Mouse (Mus musculus) cerebellum, postnatal 10 days (tissue): ENCODE data around the gene Nudt14.
A peak's percentile ranks its signal among the peaks of the same experiment; 100 is the strongest.

Experiments used
- DNase-seq, 2 experiments: peaks; one replicate each; pipeline ENCODE4 v3.0.0; 2021; ENCODE audit warnings: mixed read lengths in 2 of 2

Nudt14 gene

DNA sequence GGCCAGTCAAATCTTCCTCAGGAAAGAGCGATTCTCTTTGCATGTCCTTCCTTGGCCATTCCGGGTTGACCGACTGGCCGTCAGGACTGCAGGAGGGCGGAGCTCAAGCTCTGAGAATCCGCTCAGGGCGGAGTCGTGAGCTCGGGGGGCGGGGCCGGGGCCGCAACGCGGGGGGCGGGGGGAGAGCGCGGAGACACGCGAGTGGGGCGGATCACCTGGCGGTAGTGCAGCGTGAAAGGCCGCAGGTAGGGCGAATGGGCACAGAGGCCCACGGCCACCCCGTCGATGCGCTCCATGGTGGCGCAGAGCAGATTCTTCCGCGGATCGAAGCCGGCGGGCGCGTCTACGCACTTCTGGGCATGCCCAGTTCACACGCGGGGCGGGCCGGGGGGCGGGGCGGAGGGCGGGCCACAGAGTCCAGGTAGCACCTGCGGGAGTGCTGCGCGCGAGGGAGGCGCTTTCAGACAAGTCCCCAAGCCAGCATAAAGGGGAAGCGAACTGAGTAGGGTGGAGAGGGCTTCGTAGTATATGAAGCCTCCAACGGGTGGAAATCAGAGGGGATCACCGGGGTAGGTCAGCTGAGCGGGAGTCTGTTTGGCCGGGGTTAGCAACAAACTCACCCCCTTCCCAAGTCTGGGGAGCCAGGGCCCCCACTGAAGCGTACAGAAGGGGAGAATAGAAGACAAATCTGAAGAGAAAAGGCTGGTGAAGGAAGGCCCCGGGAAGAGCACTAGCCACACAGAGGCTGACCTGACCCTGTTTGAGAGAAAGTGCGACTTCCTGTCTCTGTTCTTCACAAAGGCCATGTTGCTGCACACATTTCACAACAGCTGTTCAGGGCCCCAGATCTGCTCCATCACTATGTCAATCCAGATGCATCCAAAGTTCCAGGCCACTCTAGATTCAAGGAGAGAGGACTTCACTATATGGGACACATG, at the start of gene Nudt14:
Gene Nudt14, minus strand, starts transcription at position 349 of the 938 bp plus-strand sequence.
- DNase-seq = peak; percentile 86

DNA sequence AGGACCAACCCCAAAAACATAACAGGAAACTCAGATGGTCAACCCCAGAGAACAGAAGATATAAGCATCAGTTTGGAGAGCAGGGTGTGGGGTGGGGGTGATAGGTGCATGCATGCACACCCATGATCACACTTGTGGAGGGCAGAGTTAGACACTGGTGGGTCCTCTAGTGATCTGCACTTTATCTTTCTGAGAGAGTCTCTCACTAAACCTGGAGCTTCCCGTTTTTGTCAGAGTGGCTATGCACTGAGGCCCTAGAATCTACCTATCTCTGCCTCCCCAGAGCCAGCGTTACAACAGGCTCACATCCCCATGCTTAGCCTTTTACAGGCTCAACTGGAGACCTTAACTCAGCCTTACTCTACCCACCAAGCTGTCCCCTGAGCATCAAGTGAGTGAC, 49.5 kb upstream of the Nudt14 start:
- DNase-seq = no peak

DNA sequence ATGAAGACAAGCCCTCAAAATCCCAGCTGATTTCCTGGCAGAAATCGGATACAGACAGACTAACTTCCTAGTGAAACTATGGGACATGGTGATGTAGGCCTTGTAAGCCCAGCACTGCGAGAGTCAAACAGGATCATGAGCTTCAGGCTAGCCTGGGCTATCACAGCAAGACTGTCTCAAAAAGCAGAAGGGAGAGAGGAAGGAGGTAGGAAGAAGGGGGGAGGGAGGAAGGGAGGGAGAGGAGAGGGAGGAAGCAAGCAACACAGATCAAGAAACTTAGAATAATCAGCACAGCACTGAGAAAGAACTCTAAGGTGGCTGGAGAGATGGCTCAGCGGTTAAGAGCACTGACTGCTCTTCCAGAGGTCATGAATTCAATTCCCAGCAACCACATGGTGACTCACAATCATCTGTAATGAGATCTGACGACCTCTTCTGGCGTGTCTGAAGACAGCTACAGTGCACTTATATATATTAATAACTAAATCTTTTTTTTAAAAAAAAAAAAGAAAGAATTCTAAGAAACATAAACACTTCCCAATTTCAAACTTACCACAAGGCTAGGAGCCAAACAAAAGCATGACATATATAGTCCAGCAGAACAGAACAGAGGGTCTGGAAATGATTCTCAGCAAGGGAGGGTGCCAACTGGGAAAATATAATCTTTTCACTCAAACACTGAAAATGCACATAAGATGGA, 48.9 kb upstream of the Nudt14 start:
- no peak for DNase-seq

DNA sequence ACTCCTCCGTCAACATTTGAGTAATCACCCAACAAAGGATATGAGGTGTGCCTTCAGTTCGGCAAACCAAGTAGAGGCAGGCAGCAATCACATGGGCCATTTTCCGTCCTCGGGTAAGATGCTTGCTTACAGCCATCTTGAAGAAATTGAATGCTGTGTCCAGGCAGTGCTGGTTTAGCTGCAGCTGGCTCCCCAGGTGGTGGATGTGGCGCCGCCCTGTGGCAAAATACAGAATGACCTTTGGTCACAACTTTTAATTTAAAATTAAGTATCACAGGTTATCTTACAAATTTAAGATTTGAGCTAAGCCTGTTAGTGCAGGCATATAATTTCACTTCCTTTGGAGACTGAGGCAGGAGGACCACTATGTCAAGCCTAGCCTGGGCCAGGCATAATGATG, 46.0 kb upstream of the Nudt14 start:
- DNase-seq = peak; percentile 34 to 49

DNA sequence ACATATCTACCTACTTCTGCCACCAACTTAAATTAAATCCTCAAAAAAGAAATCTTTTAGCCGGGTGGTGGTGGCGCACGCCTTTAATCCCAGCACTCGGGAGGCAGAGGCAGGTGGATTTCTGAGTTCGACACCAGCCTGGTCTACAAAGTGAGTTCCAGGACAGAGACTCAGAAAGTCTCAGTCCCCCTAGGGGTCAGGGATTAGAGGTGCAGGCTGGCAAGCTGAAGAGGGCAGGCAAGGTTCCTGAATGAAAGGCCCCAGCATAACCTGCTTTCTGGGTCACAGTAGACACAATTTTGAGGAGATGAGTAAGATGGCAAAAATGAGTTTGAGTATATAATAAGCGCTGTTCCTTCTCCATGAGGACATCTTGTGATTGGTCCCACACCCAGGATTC, 43.4 kb upstream of the Nudt14 start:
- DNase-seq = peak in 1 of 2 experiments; percentile 38

DNA sequence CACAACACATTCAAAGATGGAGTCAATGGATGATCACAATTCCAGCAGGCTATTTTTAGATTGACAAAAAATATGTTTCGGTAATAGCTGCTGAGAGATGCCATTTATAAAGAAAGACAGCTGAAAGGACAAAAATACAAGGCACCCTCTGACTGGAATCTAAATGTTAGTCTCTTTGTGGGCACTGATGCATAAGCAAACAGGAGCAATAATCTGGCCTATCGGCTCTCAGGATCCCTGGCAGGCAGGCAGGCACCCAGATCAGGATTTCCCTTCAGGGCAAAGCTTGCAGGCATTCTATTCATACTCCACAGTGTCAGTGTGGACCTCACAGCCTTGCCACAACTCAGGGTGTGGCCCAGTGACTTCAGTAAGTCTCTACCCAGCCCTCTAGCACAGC, 40.1 kb upstream of the Nudt14 start:
- no peak for DNase-seq

DNA sequence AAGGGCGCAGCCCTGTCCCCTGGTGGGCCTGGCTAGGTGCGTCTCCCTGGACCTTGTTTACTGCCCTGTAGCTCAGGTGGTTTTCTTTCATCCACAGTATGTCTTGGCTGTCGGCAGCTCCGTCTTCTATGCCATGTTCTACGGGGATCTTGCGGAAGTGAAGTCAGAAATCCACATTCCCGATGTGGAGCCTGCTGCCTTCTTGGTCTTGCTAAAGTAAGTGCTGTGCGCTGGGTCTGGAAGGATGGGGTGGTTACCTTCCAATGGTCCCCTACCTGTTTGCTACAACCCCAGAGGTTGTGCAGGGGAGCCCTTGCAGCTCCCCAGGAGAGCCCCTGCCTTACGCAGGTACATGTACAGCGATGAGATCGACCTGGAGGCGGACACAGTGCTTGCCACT, 35.2 kb upstream of the Nudt14 start:
- DNase-seq = no peak

DNA sequence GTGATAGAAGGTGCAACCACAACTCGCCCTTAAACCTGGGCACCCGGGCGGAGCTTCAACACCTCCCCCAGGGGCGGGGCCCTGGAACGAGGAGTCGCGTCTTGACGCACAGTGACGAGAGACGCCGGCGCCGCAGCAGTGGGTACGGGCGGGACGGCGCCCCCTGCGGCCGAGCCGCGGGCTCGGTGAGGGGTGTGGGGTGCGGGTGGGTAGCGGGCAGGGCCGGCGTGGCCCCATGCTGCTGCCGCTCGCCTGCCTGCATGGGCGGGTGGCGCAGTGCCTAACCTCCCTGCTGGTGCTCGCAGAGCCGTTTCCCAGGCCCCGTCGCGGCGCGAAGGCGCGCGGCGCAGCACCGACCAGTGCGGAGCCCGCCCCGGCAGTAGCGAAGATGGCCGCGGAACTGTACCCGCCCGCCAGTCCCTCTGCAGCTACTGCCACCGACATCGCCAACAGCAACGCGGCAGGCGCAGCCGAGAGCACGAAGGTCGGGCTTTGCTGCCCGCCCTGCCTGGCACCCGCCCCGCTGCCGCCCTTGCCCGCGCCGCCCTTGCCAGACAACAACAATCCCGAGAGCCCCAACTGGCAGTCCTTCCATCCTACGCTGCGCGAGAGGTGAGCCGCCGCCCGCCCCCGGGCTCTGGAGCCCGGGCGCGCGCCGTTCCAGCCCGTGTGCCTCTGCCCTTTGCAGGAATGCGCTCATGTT, 34.6 kb upstream of the Nudt14 start, which contains the start of gene Btbd6:
Gene Btbd6, plus strand, starts transcription at position 112 of the 703 bp plus-strand sequence.
- peak; percentile 95 to 96 for DNase-seq

DNA sequence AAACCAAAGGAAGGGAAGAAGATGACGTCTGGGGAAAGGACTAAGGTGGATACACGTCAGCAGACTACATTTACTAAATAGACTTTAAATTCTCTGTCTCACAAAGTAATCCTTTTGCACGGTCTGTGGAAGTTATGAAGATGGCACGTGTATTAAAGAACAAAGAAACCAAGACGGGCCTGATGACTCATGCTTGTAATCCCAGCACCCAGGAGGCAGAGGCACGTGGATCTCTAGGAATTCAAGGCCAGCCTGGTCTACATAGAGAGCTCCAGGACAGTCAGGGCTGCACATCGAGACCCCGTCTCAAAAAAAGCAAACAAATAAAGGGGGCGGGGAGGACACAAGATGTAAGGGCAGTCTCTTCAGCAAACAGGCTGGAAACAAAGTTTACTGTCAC, 32.8 kb upstream of the Nudt14 start:
- no peak for DNase-seq

DNA sequence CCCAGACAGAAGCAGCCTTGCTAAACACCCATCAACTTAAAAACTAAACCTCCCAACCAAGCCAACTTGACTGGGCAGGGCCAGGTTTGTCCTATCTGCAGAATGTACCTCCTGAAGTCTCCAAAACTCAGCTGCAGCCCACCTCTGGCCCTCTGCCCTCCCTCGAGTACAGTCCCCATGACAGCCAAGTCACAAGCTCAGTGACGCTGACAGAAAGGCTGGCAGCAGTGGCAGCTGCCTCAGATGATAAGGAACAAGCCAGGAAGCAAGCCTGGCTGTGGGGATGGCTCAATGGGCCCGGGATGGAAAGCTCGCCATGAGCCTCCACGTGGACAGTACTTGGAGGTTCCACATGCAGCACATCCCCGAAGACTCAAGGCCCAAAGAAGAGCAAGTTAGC, 27.7 kb upstream of the Nudt14 start:
- no peak for DNase-seq

DNA sequence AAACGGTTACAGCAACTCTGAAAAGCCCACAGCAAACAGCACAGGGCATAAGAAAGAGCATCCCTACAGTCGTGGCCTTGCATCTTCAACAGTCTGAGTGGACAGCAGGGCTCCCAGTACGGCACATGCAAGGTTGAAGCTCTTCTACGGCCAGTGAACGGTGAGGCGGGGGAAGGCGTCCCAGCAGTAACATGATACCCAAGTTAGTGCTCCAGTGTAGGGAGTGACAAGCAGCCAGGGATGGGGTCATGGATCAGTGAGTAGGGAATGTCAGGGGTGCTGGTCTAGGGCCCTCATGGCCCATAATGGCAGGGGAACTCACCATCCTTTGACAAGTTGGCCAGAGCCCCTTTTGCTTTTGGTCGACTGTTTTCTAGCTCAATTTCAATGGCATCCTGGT, 27.0 kb upstream of the Nudt14 start:
- DNase-seq = no peak

DNA sequence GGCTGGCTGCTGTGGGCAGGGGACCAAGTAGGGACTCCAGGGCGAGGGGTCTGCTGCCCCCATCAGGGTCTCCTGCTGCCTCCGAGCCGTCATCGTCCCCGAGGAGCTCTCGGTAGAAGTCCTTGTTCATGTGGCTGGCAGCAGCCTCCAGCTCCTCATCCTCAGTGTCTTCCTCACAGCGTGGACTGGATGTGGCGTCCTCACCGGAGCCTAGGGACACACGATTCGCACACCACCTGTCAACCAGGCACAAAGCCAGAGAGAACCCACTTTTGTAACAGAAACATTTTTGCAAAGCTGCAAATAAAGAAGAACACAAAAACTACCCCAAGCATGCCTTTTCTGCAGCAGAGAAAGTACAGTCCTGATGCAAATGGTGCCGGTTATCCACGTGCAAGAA, 23.9 kb upstream of the Nudt14 start:
- peak in 1 of 2 experiments; percentile 33 for DNase-seq

DNA sequence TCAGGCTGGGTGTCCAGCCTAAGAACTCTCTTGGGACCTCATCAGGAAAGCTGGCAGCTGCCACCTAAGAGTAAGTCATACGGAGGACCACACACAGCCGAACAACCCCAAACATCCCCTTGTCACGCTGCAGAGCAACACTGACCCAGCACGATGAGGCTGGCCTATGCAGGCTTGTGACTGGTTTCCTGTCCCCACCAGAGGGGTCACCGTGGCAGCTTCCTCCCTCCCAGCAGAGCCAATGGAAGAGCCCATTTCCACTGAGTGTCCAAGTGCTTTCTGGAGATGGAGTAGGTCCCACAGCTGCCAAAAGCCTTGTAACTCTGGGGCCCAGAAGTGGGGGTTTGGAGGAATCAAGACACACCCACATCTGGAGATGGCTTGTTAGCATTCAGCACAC, 19.9 kb upstream of the Nudt14 start:
- DNase-seq = no peak

DNA sequence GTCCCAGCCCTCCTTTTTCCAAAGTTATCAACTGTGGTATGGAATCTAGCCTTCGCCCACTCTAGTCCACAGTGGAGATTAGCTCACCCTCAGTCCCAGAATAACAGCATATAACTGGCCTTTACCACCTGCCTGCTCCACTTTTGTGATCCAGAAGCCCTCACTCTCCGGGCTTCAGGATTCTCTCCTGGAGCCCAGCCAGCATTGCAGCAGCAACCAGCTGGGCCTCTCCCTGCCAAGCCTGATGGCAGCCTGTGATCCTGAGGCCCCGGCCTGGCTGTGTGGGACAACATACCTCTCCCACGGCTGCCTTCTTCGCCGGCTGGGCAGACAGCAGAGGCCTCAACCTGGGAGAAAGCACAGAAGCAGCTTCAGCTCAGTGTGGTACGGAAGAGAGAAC, 19.5 kb upstream of the Nudt14 start:
- DNase-seq = peak; percentile 66 to 75

DNA sequence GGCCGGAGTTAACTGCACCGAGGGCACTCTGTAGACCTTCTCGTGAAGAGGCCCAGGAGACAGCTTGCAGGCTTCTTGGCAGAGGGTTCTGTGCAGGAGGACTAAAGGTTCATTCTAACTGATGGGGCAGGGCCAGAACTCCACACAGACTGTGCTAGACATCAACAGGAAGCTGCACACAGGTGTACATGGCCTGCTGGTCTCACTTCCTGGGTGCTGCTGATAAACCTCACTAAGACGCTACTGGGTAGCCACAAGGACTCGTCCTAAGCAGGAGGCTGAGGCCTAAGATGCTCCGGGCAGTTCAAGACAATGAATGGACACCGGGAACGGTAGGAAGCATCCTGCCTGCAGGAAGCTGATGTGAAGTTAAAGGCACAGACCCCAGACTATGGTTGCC, 17.5 kb upstream of the Nudt14 start:
- no peak for DNase-seq

DNA sequence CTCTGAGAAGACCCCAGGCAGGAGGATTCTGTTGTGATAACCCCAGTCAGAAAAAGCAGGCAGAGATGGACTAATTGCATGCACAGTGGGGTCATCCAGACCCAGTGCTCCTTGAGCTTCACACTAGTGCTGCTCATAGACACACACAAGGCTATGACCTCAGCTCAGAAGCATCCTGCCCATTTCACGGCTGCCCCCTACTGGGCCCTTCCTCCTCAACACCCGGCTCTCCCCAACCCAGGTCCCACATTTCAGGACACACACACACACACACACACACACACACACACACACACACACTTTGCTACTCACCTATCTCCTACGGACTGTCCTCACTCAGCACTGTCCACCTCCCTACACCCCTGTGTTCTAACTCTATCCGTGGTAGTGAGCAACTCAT, 16.4 kb upstream of the Nudt14 start:
- DNase-seq = peak; percentile 68 to 70

DNA sequence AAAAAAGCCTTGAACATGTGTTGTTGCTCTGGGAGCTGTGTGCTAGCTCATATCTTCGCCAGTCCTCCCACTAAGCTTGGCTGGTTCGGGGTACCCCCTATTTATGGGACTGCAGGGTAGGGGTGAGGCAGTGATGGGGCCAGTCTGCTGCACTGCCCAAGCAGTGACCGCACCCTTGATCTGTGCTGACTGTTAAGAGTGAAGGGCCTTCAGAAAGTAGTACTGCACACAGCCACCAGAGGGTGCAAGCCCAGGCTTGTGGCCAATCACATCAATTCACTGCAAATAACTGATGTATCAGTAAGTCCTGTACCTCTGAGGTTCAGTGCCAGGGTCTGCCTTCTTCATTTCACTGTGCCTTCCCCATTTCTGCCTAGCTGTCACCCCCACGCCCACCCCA, 13.9 kb upstream of the Nudt14 start:
- peak; percentile 90 to 93 for DNase-seq

DNA sequence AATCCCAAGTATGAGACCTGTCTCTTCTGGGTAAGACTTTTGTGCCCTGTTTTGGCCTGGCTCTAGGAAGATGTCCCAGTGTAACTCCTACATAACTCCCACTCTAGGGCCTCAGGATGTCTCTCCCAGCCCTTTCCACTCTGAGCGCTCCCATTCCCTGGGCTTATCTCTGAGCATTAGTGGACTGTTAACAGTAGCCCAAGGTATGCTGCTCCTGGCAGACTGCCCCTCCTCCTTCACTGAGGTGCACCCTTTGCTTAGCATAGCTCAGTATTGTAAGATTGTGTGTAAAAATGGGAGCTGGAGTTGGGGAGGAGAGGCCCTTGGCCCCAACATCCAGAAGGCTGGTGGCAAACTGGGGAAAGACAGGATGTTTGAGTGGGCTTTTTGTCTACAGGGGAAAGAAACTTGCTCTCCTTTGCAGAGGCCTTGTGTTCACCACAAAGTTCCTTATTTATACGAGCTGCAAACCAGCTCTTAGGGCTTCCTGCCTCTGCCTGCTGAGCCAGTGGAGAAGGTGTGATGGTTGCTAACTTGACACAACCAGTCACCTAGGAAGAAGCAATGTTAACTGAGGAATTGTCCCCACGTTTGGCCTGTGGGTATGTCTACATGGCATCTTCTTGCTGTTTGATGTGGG, 11.1 kb upstream of the Nudt14 start:
- no peak for DNase-seq

DNA sequence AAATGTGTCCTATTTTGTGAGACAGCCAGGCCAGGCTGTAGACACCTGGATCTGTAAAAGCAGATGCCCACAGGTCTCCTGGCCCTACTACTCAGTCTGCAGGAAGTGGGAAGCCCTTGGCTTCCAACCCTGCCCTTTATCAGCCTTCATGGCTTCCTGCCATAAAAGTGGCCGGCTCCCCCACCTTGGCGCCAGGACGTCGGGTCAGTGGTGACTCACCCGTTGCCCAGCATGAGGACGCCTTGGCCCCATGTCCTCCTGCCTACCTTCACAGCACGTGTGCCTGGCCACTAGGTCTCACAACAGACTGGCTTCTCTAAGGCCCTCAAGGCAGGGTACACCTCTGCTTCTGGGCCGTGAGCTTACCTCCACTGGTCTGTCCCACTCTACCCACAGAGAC, 10.5 kb upstream of the Nudt14 start:
- DNase-seq = peak in 1 of 2 experiments; percentile 44

DNA sequence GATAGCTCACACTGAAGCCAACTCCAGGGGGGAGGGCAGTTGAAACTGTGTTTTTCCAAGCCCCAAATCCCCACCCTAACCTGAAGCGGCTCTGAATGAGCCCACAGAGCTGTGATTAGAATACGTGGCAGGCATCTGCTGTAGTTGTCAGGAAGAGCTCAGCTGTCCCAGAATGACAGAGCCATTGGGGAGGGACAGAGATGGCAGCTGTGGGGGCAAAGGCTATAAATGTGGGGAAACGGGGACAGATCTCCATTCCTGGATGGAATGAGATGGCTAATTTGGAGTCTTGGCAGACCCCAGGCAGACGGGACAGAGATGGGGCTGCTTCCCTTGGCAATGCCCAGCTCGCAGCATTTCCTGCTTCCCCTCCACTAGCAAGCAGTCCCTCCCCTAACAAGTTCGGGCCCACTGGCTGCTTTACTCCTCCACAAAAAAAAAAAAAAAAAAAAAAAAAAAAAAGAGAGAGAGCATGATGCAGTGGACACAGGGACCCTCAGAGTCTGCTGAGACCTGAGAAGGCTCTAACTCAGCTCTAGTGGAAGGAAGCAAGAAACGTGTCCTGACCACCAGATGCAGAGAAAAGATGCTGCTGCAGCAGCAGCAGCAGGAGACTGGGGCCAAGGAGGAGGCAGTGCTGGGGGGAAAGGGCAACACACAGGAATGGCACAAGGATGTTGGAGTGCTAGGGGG, 9.4 kb upstream of the Nudt14 start:
- DNase-seq = peak in 1 of 2 experiments; percentile 27

DNA sequence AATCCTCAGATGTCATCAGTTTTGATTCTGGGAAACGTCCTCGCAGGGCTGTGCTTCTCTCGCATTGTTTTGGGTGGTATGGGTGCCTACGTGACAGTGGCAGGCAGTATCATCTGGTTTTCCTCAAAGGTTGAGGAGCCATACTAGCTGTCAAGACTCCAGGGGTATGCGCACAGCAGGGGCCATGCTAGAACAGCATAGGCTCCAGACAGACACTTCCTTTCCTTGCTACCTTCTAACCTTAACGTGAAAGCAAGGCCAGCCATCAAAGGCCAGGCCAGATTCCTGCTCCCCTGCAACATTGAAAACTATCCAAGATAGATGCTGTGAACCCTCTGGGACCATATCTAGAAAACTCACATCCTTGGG, 8.8 kb upstream of the Nudt14 start:
- DNase-seq = peak in 1 of 2 experiments; percentile 53
